24 mouse cellular contexts compared by ENCODE assay signal in the genomic region with DNA sequence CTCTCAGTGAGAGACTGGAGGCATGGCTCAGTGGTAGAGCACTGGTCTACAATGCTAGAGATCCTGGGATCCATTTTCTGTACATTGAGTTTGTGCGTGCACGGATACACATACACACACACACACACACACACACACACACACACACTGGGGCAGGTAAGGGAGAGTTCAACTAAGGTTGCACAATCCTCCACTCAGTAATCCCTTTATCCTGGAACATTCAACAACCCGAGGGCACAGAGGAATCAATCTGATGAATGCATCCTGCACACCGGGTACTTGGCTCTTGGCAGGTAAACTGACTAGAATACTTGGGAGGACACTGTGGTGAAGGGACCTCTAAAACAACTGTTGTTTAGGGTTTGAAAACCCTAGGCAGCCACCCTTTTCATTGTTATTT.
"Had no signal": no experiment of that assay in that cellular context is flagged by ENCODE, and none has a peak within 500 bp of the region (broad histone marks: within the 10 kb centered on the region; RNA-seq: fewer than 3 reads in every experiment).

No protein-coding gene starts in this region.

- H3K27me3 ChIP-seq: heart, embryonic 15.5 days; hindbrain, embryonic 13.5 days; kidney, embryonic 15.5 days; limb, embryonic 12.5 days; liver, embryonic 13.5 days had no signal

- H3K36me3 ChIP-seq: heart, embryonic 15.5 days; hindbrain, embryonic 13.5 days; liver, embryonic 13.5 days had no signal

- H3K4me2 ChIP-seq: heart, embryonic 11.5 days; heart, embryonic 13.5 days; heart, embryonic 15.5 days; hindbrain, embryonic 13.5 days; kidney, embryonic 15.5 days; limb, embryonic 12.5 days; liver, embryonic 13.5 days had no signal

- H3K27ac ChIP-seq: gastrocnemius, adult 2 months; heart, adult 2 months; heart, embryonic 13.5 days; heart, embryonic 15.5 days; hindbrain, embryonic 13.5 days; hindbrain, postnatal 0 days; kidney, embryonic 15.5 days; kidney, postnatal 0 days; left cerebral cortex, adult 2 months; limb, embryonic 10.5 days; limb, embryonic 12.5 days; liver, embryonic 13.5 days had no signal

- DNase-seq: gastrocnemius, adult 2 months; gastrocnemius, postnatal 10 days; gastrocnemius, postnatal 25 days; heart, adult 11 months; heart, adult 2 months; heart, postnatal 14 days; heart, postnatal 36 days; kidney, adult 11 months; kidney, adult 2 months; kidney, adult 9 months; kidney, postnatal 14 days; kidney, postnatal 36 days; liver, embryonic 13.5 days had no signal

- H3K4me3 ChIP-seq: gastrocnemius, adult 2 months; heart, adult 2 months; heart, embryonic 13.5 days; heart, embryonic 15.5 days; hindbrain, embryonic 13.5 days; kidney, embryonic 15.5 days; left cerebral cortex, adult 2 months; limb, embryonic 10.5 days; limb, embryonic 12.5 days; liver, embryonic 13.5 days had no signal

- ATAC-seq: forebrain, embryonic 16.5 days; hindbrain, postnatal 0 days had no signal

- H3K9me3 ChIP-seq: heart, embryonic 15.5 days; hindbrain, embryonic 13.5 days; kidney, embryonic 15.5 days; limb, embryonic 10.5 days; liver, embryonic 13.5 days had no signal

- H3K4me1 ChIP-seq: kidney, embryonic 15.5 days; limb, embryonic 10.5 days; limb, embryonic 12.5 days; liver, embryonic 13.5 days had no signal

- H3K9ac ChIP-seq: heart, embryonic 13.5 days; heart, embryonic 15.5 days; hindbrain, embryonic 13.5 days; kidney, embryonic 15.5 days; limb, embryonic 12.5 days; liver, embryonic 13.5 days had no signal
